Mouse (Mus musculus) forebrain, embryonic 14.5 days (tissue): ENCODE measurements at regions not wholly inside any gene's neighbourhood (a gene's known extent, or its start where the extent isn't known, plus 50 kb on each side); places are given as distances from the start of the nearest gene placed in this dataset.

ENCODE experiments used
- ATAC-seq: fragments of 200-750 bp; cut with Nextera tagmentation; 2 replicates; pipeline ENCODE4 v1.8.0; 2017; ENCODE audit warnings: mild to moderate bottlenecking, moderate library complexity
- DNase-seq: peaks from one replicate; pipeline ENCODE4 v3.0.0-alpha.2; 2015; ENCODE audit warnings: low spot score
- H3K27ac ChIP-seq: fragments of 300-500 bp; sonication (generic); 2 replicates; pipeline ENCODE4 v1.5.1; 2014; ENCODE audit warnings: low read depth, mild to moderate bottlenecking, control low read depth, low read length, moderate library complexity
- H3K27me3 ChIP-seq: fragments of 300-500 bp; sonication (generic); replicated peaks from 2 replicates; pipeline ENCODE4 v1.6.1; 2014; ENCODE audit warnings: low read length, control low read depth, mixed read lengths; ENCODE audit not compliant: control insufficient read depth, insufficient read depth
- H3K36me3 ChIP-seq: fragments of 300-500 bp; sonication (generic); 2 replicates; pipeline ENCODE4 v1.6.1; 2014; ENCODE audit warnings: low read length, control low read depth; ENCODE audit not compliant: control insufficient read depth, insufficient read depth
- H3K4me1 ChIP-seq: fragments of 300-500 bp; sonication (generic); 2 replicates; pipeline ENCODE4 v1.6.1; 2014; ENCODE audit warnings: antibody characterized with exemption, low read length, control low read depth; ENCODE audit not compliant: control insufficient read depth, insufficient read depth
- H3K4me2 ChIP-seq: fragments of 300-500 bp; sonication (generic); 2 replicates; pipeline ENCODE4 v1.6.1; 2014; ENCODE audit warnings: mild to moderate bottlenecking, control low read depth, low read length
- H3K4me3 ChIP-seq: fragments of 300-500 bp; sonication (generic); 2 replicates; pipeline ENCODE4 v1.5.1; 2014; ENCODE audit warnings: low read depth, low read length, control low read depth
- H3K9ac ChIP-seq: fragments of 300-500 bp; sonication (generic); 2 replicates; pipeline ENCODE4 v1.6.1; 2014; ENCODE audit warnings: mild to moderate bottlenecking, low read length, control low read depth, moderate library complexity
- H3K9me3 ChIP-seq: fragments of 300-500 bp; sonication (generic); replicated peaks from 2 replicates; pipeline ENCODE4 v1.6.1; 2016; ENCODE audit warnings: low read length, control low read depth, mixed read lengths; ENCODE audit not compliant: control insufficient read depth
- WGBS: fragments of 180-500 bp; shearing (Covaris S2); extraction: QIAGEN DNeasy Blood & Tissue Kit; methylation state at CpG from one replicate; pipeline ENCODE4 v1.1.7; 2014; 5-methylcytosine and 5-hydroxymethylcytosine counted together

GRCm38 (mm10) chr16:51457166-51457565 is 573.9 kb upstream of the Cblb start:
- Histone ChIP-seq H3K27me3 (no peaks in the 10 kb centered on the region), H3K9me3 (no peaks in the 10 kb centered on the region), H3K4me2 (no peak overlapping the region), H3K27ac (no peak overlapping the region), H3K9ac (no peak overlapping the region), H3K4me1 (no peaks in the 10 kb centered on the region), H3K4me3 (no peak overlapping the region), H3K36me3 (no peaks in the 10 kb centered on the region)
- DNase-seq (peak; percentile 24), ATAC-seq (no peak)
- 37% methylated on average over 1 of the region's 1 CpGs for whole genome bisulfite sequencing

GRCm38 (mm10) chr16:51475690-51476089 is 555.3 kb upstream of the Cblb start:
- Histone ChIP-seq H3K4me2 (no peak overlapping the region), H3K27ac (no peak overlapping the region), H3K36me3 (no peaks in the 10 kb centered on the region), H3K9ac (no peak overlapping the region), H3K9me3 (no peaks in the 10 kb centered on the region), H3K4me3 (no peak overlapping the region), H3K4me1 (no peaks in the 10 kb centered on the region), H3K27me3 (no peaks in the 10 kb centered on the region)
- ATAC-seq (no peak), DNase-seq (no peak)
- 75% methylated on average over 3 of the region's 3 CpGs for WGBS

- ATAC-seq (no peak), DNase-seq (no peak)
- Histone ChIP-seq H3K36me3 (no peaks in the 10 kb centered on the region), H3K27ac (no peak overlapping the region), H3K27me3 (no peaks in the 10 kb centered on the region), H3K4me3 (no peak overlapping the region), H3K9ac (no peak overlapping the region), H3K4me1 (no peaks in the 10 kb centered on the region), H3K9me3 (no peaks in the 10 kb centered on the region), H3K4me2 (no peak overlapping the region)
- 82% methylated on average over 2 of the region's 2 CpGs for WGBS
These were observed 534.9 kb upstream of the Cblb start for GRCm38 (mm10) chr16:51496096-51496495.

GRCm38 (mm10) chr16:51497777-51498176 is 533.2 kb upstream of the Cblb start:
- H3K27me3 ChIP-seq = no peaks in the 10 kb centered on the region
- no peak for ATAC-seq
- 85% methylated on average over 7 of the region's 7 CpGs for WGBS

GRCm38 (mm10) chr16:51517079-51517478 is 513.9 kb upstream of the Cblb start:
- no peak for DNase-seq

More at GRCm38 (mm10) chr16:51497777-51498176, 533.2 kb upstream of the Cblb start:
- Histone ChIP-seq H3K27ac (no peak overlapping the region), H3K9ac (no peak overlapping the region), H3K4me3 (no peak overlapping the region), H3K4me2 (no peak overlapping the region), H3K4me1 (no peaks in the 10 kb centered on the region), H3K36me3 (no peaks in the 10 kb centered on the region), H3K9me3 (no peaks in the 10 kb centered on the region)
- no peak for DNase-seq

GRCm38 (mm10) chr16:51520762-51521161 is 510.3 kb upstream of the Cblb start:
- Histone ChIP-seq H3K36me3 (no peaks in the 10 kb centered on the region), H3K9ac (no peak overlapping the region), H3K27me3 (no peaks in the 10 kb centered on the region), H3K9me3 (no peaks in the 10 kb centered on the region), H3K4me2 (no peak overlapping the region), H3K4me1 (0 out of 2 replicates have a peak, but pooled peaks cover under 1% of the 10 kb centered on the region), H3K27ac (no peak overlapping the region), H3K4me3 (no peak overlapping the region)
- DNase-seq = no peak
- no peak for ATAC-seq
- WGBS = 70% methylated on average over 4 of the region's 4 CpGs

More at GRCm38 (mm10) chr16:51517079-51517478, 513.9 kb upstream of the Cblb start:
- no peak overlapping the region for H3K9ac ChIP-seq
- H3K4me2 ChIP-seq = no peak overlapping the region
- no peak overlapping the region for H3K27ac ChIP-seq
- H3K4me3 ChIP-seq = no peak overlapping the region
- no peaks in the 10 kb centered on the region for H3K27me3 ChIP-seq
- WGBS = 51% methylated on average over 3 of the region's 3 CpGs
- ATAC-seq = peak; percentile 18; the same call in 1 of the 2 replicates
- no peaks in the 10 kb centered on the region for H3K9me3 ChIP-seq
- no peaks in the 10 kb centered on the region for H3K36me3 ChIP-seq
- no peaks in the 10 kb centered on the region for H3K4me1 ChIP-seq

- H3K4me2 ChIP-seq = no peak overlapping the region
- whole genome bisulfite sequencing = 81% methylated on average over 13 of the region's 13 CpGs
- H3K4me1 ChIP-seq = 0 out of 2 replicates have a peak, but pooled peaks cover 3% of the 10 kb centered on the region
- no peaks in the 10 kb centered on the region for H3K9me3 ChIP-seq
- no peak overlapping the region for H3K27ac ChIP-seq
- no peak overlapping the region for H3K4me3 ChIP-seq
- DNase-seq = peak; percentile 46
- peak; percentile 60 for ATAC-seq
- H3K9ac ChIP-seq = no peak overlapping the region
- no peaks in the 10 kb centered on the region for H3K27me3 ChIP-seq
- no peaks in the 10 kb centered on the region for H3K36me3 ChIP-seq
These were observed 509.5 kb upstream of the Cblb start for GRCm38 (mm10) chr16:51521317-51522092.

- Histone ChIP-seq H3K36me3 (no peaks in the 10 kb centered on the region), H3K4me3 (no peak overlapping the region), H3K27ac (no peak overlapping the region), H3K9ac (no peak overlapping the region), H3K9me3 (no peaks in the 10 kb centered on the region), H3K4me1 (0 out of 2 replicates have a peak, but pooled peaks cover 3% of the 10 kb centered on the region), H3K4me2 (no peak overlapping the region), H3K27me3 (no peaks in the 10 kb centered on the region)
- WGBS = 93% methylated on average over 1 of the region's 1 CpGs
- ATAC-seq = no peak
- DNase-seq = no peak
These were observed 507.0 kb upstream of the Cblb start for GRCm38 (mm10) chr16:51524023-51524422.

GRCm38 (mm10) chr16:51532496-51532895 is 498.5 kb upstream of the Cblb start:
- no peak for DNase-seq
- H3K27ac ChIP-seq = no peak overlapping the region
- no peak overlapping the region for H3K4me3 ChIP-seq
- no peaks in the 10 kb centered on the region for H3K9me3 ChIP-seq
- no peak for ATAC-seq
- H3K27me3 ChIP-seq = no peaks in the 10 kb centered on the region
- H3K4me1 ChIP-seq = no peaks in the 10 kb centered on the region
- no peak overlapping the region for H3K4me2 ChIP-seq
- 87% methylated on average over 1 of the region's 1 CpGs for WGBS
- no peaks in the 10 kb centered on the region for H3K36me3 ChIP-seq
- H3K9ac ChIP-seq = no peak overlapping the region
